Mouse (Mus musculus) lung, adult 2 months (tissue): Measurements from ENCODE around the gene Mzf1. TPM values are rescaled to one million over a fixed set of nuclear protein-coding genes. Genes with fewer than 3 reads are reported as not detected.

ENCODE experiments used
- DNase-seq: peaks from one replicate; pipeline ENCODE4 v3.0.0; 2022
- H3K4me1 ChIP-seq: fragments of 200-500 bp; 2 replicates; pipeline ENCODE4 v1.6.1; 2011; ENCODE audit warnings: low read length; ENCODE audit not compliant: control insufficient read depth, insufficient read depth
- H3K4me3 ChIP-seq: fragments of 200-500 bp; replicated peaks from 2 replicates; pipeline ENCODE3; 2011; ENCODE audit warnings: low read depth, mild to moderate bottlenecking, control low read depth, low read length; ENCODE audit errors: extremely low read depth
- CTCF ChIP-seq: fragments of 200-500 bp; IDR thresholded peaks from 2 replicates; pipeline ENCODE4 v1.5.1; 2011; ENCODE audit warnings: mild to moderate bottlenecking, low read length, control low read depth; ENCODE audit not compliant: insufficient read depth
- POLR2A ChIP-seq: fragments of 200-500 bp; IDR thresholded peaks from 2 replicates; pipeline ENCODE4 v1.6.1; 2011; ENCODE audit warnings: low read depth, mild to moderate bottlenecking, control low read depth, low read length, borderline replicate concordance; ENCODE audit errors: extremely low read depth
- WGBS: fragments of 180-500 bp; shearing (Covaris S2); methylation state at CpG from one replicate; pipeline ENCODE4 v1.1.7; 2018; 5-methylcytosine and 5-hydroxymethylcytosine counted together
- polyA plus RNA-seq: library from polyadenylated mRNA; depleted of rRNA; stranded (reverse); fragments of >200 nt; gene quantifications from 2 replicates; pipeline ENCODE4 v1.2.3, GENCODE M21; 2012

The Mzf1 gene
- polyA plus RNA-seq, 1 experiment = 2.3 TPM

DNA sequence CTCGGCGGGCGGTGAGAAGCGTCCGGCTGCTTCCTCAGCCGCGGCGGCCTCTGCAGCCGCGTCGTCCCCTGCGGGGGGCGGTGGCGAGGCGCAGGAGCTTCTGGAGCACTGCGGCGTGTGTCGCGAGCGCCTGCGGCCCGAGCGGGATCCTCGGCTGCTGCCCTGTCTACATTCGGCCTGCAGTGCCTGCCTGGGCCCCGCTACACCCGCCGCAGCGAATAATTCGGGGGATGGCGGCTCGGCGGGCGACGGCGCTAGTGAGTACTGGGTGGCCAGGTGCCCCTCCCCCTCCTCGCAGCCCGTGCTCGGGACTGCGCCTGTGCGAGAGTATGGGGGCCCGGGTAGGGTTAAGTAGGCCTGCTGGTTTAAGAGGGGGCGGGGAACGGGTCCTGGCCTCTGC is 29.8 kb downstream of the Mzf1 start:
- peak; percentile 64 for DNase-seq
- Histone ChIP-seq H3K4me3 (peak overlapping the region; percentile 80), H3K4me1 (peaks cover 8% of the 10 kb centered on the region)
- TF ChIP-seq POLR2A = no peak
- TF ChIP-seq CTCF = no peak
- under 1% methylated on average over 43 of the region's 44 CpGs for WGBS

DNA sequence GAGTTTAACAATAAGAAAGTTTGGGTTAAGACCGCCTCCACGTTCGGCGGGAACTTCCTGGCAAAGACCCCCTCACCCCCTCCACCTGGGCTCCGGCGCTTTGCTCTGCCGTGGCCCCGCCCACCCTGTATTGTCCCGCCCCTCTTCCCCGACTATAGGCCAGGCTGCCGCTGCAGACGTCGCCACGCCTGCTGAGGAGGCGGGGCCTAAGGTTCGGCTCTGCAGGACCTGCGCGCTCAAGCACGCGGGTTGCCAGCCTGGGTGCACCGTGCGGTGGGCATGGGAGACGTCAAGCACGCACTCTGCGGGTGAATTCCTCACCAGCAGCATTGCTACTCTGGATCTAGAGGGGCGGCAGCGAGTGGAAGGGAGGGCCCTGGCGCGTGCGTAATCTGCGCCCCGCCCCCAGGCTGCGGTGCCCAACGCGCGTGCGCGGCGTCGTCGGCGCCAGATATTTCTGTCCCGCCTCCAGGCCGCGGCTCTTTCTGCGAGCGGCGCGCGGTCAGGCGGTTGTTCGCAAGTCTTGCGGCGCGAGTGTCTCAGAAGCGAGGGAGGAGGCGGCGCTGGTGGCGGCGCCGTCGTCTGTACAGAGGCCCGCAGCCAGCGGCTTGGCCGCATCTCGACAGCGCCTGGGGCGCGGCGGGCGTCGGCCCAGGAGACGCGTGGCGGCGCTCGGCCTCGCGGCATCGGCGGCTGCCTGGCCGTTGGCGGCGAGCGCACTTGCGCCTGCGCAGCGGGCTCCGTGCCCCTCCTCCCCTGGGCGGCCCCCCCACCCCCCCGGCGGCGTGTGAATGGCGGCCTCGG is 30.4 kb downstream of the Mzf1 start:
- Histone ChIP-seq H3K4me1 (peaks cover 8% of the 10 kb centered on the region), H3K4me3 (peak overlapping the region; percentile 95)
- DNase-seq = peak; percentile 97
- under 1% methylated on average over 82 of the region's 95 CpGs for WGBS
- TF ChIP-seq CTCF (no peak), POLR2A (peak; percentile 84)

- TF ChIP-seq CTCF = no peak
- no peak for TF ChIP-seq POLR2A
- peak; percentile 66 for DNase-seq
- Histone ChIP-seq H3K4me1 (peaks cover 8% of the 10 kb centered on the region), H3K4me3 (peak overlapping the region; percentile 42)
- WGBS = 5% methylated on average over 31 of the region's 31 CpGs
Observed at GRCm38 (mm10) chr7:13022773-13023535, 31.6 kb downstream of the Mzf1 start.

DNA sequence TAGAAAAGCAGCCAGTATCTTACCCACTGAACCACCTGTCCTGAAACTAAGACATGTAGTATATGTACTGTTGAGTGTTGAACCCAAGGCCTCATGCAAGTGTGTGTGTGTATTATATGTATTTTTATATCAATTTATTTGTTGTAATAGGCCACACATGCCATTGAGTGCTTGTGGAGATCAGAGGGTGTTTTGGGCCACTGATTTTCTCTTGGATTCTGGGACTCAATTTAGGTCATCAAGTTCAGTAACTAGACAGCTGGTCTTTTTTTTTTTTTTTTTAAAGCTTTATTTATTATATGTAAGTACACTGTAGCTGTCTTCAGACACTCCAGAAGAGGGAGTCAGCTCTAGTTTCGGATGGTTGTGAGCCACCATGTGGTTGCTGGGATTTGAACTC is 39.3 kb downstream of the Mzf1 start:
- TF ChIP-seq POLR2A (no peak), CTCF (no peak)
- Histone ChIP-seq H3K4me1 (no peaks in the 10 kb centered on the region; the same call in 1 of the 2 replicates), H3K4me3 (no peak overlapping the region)
- 81% methylated on average over 1 of the region's 1 CpGs for WGBS
- no peak for DNase-seq

DNA sequence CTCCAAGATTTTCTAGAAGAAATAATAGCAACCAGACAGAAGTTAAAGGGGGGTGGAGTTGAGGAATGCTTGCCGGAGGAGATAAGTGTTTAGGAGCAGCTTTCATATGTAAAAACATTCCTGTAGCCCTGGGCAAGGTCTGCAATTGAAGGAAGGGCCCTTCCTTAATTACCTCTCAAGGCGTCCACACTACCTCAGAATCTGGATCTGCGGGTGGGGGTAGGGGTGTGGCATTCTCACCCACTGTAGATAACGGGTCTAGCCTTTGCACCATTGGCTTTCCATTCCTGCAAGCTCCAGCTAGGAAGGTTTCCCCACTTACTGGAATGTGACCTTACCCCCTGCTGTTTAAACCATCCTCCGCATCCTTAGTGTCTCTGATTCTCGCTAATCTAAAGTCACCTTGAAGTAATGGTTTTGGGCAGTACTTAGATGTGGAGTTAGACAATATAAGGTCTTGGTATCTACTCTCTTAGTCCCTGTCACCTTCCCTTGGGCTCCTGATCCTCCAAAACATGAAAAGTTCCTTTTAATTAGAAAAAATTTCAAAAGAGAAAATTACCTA is 40.2 kb downstream of the Mzf1 start:
- DNase-seq = no peak
- no peak overlapping the region for H3K4me3 ChIP-seq
- WGBS = 50% methylated on average over 6 of the region's 6 CpGs
- no peak for TF ChIP-seq CTCF
- TF ChIP-seq POLR2A = no peak
- H3K4me1 ChIP-seq = no peaks in the 10 kb centered on the region; the same call in 1 of the 2 replicates

DNA sequence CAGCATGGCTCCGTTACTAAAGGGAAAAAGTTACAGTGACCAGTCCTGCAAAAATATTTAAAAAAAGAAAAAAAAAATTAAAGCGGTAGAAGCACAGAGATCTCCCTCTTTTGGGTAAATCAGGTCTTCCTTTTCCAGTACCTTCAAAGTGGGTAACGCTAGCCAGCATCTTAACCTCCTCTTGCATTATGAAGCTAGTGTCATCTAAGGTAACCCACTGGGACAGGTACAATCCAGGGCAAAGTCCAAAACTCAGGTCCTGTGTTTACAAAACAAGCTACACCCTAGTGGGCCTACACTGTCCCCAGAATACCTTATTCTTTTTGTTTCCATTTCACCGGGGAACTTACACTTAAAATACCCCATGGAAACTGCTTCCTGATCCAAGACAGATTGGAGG is 40.9 kb downstream of the Mzf1 start:
- Histone ChIP-seq H3K4me3 (no peak overlapping the region), H3K4me1 (no peaks in the 10 kb centered on the region; the same call in 1 of the 2 replicates)
- no peak for DNase-seq
- 71% methylated on average over 4 of the region's 4 CpGs for WGBS
- TF ChIP-seq CTCF = no peak
- no peak for TF ChIP-seq POLR2A

GRCm38 (mm10) chr7:13010005-13010908 is 44.3 kb downstream of the Mzf1 start, which contains the start of gene Zbtb45:
TSS of gene Zbtb45 (minus strand) at chr7:13010034.
- 12% methylated on average over 26 of the region's 26 CpGs for WGBS
- TF ChIP-seq CTCF = no peak
- no peak for TF ChIP-seq POLR2A

DNA sequence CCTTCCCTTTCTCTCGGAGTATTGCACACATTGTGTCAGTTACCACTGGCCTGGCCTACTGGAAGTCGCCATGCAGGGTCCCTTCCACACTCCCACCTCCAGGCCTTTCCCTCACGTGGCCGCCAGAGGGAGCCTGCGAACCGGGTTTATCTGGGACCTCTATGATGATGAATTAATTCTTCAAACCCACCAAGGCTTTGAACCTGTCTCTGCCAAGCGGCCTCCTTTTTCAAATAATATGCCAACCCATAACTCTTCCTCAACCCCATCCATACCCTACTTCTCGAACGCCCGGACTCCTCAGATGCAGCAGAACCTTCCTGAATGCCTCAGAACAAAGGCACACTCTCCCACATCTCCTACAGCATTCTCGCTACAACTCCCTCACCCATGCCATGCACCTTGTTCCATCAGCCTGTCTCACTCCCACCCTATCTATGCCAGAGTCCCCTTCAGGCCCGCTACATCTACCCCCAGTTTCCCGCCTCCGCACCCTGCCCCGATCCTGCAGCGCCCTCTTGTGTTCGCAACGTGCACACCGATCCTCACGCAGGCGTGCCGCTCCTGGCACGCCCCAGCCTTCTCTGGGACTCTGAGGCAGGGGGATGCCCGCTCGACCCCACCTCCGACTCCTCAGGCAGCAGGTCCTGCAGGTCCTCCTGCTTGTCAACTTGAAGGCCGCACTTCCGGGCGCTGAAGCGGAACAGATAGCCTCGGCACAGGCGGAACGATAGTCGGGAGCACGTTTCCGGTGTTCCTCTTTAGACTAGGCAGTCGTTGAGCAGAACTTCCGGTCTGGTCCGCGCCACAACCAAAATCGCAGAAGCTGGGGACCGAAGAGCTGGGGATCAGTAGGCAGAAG is 45.2 kb downstream of the Mzf1 start:
- under 1% methylated on average over 42 of the region's 42 CpGs for WGBS
- TF ChIP-seq POLR2A (peak; percentile 76; the same call in 1 of the 2 replicates), CTCF (peak; percentile 70)
- Histone ChIP-seq H3K4me1 (no peaks in the 10 kb centered on the region; the same call in 1 of the 2 replicates), H3K4me3 (peak overlapping the region; percentile 61)
- peak; percentile 90 for DNase-seq

More at GRCm38 (mm10) chr7:13010005-13010908, 44.3 kb downstream of the Mzf1 start, which contains the start of gene Zbtb45:
- Histone ChIP-seq H3K4me1 (no peaks in the 10 kb centered on the region; the same call in 1 of the 2 replicates), H3K4me3 (peak within 1 kb of the TSS; percentile 61)
- no peak for DNase-seq
